Mouse (Mus musculus) liver, adult 2 months (tissue): ENCODE measurements around the gene Paxbp1.

Experiments used
- CTCF ChIP-seq: fragments of 200-500 bp; IDR thresholded peaks from 2 replicates; pipeline ENCODE4 v1.5.1; 2011; ENCODE audit warnings: low read depth, low read length, control low read depth
- POLR2A ChIP-seq: fragments of 200-500 bp; IDR thresholded peaks from 2 replicates; pipeline ENCODE4 v1.6.1; 2011; ENCODE audit warnings: low read length, control low read depth; ENCODE audit not compliant: insufficient read depth; ENCODE audit errors: extremely low read depth

- TF ChIP-seq CTCF (no peak), POLR2A (no peak)
These were observed 78.1 kb downstream of the Paxbp1 start for GRCm38 (mm10) chr16:90966241-90966640.
